Mouse (Mus musculus) lung, adult 18-20 months (tissue): ENCODE results near the gene Galnt16.

Source experiments
- DNase-seq, 2 experiments: peaks; one replicate each; pipeline ENCODE4 v3.0.0; 2022; ENCODE audit warnings: mixed read lengths in 2 of 2

Galnt16 gene

DNA sequence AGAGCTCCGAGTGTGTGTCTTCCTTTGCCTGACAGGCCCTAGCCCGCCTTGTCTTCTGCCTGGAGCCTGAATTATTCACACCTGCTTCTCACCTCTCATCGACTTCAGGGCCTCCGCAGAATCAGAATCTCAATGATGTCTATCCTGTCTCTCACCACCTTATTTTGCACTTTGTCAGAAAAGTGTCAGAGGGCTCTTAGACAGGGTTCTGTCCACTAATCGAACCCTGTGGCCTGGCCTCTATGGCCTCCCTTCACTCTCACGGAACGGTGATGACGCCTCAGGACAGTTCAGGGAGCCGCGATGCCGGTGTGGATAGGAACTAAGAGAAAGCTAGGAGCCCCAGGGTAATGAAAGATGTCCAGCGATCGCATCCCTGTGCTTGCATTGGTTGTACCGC, at the start of gene Galnt16:
Galnt16 (plus strand) TSS at position 301 of the 400 bp plus-strand sequence.
- DNase-seq: no peak

DNA sequence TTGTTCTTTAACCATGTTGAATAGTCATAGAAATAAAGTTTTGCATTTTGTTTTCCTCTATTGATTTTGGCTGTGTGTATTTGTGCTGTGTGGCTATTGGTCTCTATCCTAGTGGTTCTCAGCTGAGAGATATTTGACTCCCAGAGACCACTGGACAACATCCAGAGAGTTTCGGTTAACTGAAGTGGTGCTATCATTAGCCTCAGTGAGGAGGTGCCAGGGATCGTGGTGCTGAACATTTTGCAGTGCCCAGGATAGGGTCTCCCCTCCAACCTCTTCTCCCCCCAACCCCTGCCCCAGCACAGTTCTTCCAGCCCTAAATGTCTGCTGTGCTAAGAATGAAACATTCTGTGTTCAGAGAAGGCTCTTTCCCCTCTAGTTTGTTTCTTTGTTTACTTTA, 47.9 kb upstream of the Galnt16 start:
- DNase-seq: no peak

DNA sequence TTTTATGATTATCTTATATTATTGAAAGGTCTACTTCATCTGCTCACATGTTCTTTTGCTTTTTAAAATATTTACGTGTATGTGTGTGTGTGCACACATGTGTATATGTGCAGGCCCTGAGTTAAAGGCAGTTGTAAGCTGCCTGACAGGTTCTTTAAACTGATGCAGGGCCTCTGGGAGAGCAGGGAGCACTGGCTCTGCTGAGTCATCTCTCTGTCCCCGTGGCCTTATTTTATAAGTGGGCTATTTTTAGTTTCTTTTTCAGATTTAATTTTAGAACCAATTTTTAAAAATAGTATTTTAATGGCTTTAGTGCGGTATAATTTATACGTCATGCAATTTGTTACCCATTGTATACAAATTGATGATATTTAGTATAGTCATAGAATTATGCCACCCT, 46.2 kb upstream of the Galnt16 start:
- DNase-seq: no peak

DNA sequence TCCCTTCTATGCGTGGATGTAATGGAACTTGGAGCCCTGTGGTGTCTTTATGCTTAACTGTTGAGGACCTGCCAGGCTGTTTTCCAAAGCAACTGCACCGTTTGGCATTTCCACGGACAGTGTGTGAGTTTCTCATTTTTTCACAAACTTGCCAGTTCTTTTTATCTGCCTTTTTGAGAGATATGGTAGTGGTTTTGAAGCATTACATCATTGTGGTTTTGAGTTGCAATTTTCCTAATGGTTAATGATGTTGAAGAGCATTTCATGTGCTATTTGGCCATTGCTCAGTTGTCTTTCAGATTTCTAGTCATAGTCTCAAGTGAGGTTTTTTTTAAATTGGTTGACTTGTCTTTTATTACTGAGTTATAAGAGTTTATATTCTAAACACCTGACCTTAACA, 44.3 kb upstream of the Galnt16 start:
- no peak for DNase-seq

DNA sequence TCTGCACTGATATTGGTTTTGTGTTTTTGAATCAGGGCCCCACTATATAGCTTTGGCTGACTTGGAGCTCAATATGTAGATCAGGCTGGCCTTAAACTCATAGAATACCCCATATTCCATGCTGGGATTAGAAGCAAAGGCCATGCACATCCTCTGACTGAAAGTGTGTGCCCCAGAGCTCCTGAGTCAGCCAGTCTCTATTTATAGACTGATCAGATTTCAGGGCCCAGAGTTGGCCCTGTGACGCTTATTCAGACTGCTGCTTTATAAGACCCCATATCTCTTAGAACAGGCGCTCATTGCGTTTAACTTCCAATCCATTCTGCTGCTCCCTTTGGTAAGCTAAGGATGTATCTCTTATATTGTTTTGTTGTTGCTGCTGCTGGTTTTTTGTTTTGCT, 38.1 kb upstream of the Galnt16 start:
- DNase-seq: no peak

DNA sequence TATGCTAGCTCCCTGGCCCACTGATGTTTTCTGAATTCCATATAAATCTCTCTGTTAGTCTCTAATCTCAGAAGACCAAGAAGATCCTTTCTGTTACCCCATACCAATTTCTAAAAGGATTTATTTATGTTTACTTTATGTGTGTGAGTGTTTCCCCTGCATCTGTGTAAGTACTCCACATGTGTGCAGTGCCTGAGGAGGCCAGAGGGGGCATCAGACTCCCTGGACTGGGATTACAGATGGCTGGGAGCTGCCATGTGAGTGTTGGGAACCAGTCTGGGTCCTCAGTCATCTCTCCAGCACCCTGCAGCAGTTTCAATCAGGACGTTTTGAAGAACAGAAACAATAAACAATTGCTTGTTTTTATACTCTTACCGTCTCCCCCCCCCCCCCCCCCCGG, 34.7 kb upstream of the Galnt16 start:
- DNase-seq: no peak

DNA sequence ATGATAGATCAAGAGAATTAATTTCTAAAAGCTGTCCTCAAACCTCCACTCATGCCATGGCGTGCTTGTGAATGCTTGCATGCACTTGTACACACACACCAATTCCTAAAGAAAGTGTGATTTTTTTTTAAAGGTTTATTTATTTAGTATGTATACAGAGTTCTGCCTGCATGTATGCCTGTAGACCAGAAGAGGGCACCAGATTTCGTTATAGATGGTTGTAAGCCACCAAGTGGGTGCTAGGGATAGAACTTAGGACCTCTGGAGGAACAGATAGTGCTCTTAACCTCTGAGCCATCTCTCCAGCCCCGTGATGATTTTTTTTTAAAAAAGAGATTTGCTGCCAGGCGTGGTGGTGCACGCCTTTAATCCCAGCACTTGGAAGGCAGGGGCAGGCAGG, 24.8 kb upstream of the Galnt16 start:
- no peak for DNase-seq

DNA sequence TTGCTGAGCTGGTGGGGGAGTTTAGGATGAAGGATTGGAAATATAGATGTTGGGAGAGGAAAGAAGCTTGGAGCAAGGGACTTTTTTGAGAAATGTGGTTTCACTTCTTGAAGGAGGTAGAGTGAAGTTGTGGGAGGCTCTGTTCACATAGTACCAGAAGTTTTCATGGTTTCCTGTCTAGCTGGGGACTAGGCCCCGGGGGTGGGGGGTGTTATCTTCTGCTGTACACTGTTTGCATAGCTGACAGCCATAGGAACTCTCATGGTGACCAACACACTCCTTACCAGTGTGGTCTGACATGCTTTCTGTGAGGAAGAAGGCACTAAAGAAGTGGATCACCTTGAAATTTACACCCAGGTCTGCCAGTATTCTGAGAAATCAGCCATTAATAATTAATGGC, 22.4 kb upstream of the Galnt16 start:
- DNase-seq: no peak

DNA sequence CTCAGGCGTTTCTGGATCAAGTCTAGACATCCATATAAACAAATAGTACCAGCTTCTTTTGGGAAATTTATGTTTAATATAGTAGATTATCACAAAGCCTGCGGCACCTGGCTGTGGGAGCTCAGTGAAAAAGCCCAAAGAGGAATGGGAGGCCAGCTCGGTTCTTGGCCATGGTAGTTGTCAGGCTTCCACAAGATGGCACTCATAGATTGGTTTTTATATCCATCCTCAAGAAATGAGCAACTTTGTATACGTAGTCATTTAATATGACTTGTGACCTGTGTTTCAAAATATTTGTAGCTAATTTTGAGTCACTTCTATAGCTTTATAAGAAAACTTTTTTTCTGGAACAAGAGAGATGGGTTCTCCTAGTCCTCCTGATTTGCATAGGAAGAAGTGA, 19.7 kb upstream of the Galnt16 start:
- no peak for DNase-seq

DNA sequence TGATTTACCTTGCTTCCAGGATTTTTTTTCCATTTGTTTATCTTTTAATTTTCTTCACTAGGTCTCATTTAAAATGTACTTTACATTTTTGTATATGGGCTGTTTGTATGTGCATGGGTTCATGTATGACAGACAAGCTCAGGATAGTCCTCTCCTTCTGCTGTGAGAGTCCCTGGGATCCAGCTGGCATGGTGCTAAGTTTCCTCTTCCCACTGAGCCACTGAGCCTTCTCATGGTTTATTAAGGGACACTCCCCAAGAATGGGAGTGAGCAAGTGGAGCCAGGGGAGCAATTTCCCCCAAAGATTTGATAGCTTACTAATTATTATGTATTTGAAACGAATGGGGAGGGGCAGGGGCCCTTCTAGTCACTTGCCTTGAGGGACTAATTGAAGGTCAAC, 17.6 kb upstream of the Galnt16 start:
- no peak for DNase-seq

DNA sequence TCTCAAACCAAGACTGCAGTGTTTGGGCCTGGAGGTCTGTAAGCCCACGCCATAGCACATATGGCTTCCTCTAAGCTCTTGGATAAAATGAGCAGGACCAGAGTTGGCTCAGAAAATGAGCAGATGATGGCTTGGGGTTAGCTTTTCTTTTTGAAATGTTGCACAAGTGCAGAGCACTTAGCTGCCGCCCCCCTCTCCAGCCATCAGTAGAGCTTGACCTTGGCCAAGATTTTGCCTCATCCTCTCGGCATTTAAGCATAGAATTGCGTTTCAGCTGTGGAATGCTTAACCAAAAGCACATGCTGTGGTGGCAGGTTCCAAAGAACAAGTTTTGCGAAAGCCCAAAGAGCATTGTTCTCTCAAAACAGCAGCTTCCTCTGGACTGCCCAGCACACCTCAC, 13.4 kb upstream of the Galnt16 start:
- peak; percentile 15 to 33 for DNase-seq

DNA sequence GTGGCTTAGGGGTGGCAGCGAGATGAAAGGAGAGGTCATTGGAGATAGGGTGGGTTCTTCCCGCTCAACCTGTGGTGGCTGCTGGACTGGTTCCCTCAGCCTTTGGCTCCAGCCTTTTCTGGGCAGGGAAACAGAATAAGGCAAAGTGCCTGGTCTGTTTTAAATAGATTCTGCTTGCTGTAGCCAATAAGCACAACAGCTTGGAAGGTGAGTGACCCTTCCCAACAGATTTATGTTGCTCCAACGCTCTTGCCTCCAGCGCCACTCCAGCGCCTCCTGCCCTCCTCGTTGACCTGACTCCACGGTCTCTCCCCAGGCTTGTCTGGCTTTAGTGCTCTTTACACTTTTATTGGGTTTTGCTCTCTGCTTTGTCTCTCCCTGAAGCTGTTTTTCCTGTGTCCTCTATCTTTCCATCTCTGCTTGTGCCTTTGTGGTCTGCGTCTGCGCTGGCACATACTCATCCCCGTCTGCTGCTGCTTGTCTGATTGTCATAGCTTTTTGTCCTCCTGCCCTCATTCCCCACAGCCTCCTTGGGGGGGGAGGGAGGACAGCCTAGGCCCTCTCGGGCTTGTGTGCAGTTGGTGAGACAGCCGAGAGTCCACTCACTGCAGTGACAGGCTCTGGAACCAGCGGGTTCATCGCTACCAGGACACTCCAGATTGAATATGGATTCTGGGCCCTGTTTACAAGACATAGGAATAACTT, 10.9 kb upstream of the Galnt16 start:
- DNase-seq: peak in 1 of 2 experiments; percentile 22

DNA sequence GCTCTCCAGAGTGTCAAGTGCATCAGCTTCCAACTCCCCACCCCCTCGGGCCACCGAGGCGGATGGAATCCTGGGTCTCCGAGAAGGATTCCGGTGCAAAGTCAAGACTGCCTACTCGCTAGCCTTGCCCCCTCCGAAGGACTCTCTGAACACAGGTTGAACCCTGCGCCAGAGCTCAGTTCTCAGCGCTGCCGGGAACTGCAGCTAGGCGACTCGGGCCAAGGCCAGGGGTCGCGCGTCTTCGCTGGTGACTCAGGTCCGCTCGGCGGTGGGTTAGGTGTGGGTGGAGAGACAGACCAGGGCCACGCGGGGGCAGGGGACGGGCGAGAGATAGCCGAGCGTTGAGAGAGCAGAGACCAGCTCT, 298 bp downstream of the Galnt16 start:
- DNase-seq: no peak

DNA sequence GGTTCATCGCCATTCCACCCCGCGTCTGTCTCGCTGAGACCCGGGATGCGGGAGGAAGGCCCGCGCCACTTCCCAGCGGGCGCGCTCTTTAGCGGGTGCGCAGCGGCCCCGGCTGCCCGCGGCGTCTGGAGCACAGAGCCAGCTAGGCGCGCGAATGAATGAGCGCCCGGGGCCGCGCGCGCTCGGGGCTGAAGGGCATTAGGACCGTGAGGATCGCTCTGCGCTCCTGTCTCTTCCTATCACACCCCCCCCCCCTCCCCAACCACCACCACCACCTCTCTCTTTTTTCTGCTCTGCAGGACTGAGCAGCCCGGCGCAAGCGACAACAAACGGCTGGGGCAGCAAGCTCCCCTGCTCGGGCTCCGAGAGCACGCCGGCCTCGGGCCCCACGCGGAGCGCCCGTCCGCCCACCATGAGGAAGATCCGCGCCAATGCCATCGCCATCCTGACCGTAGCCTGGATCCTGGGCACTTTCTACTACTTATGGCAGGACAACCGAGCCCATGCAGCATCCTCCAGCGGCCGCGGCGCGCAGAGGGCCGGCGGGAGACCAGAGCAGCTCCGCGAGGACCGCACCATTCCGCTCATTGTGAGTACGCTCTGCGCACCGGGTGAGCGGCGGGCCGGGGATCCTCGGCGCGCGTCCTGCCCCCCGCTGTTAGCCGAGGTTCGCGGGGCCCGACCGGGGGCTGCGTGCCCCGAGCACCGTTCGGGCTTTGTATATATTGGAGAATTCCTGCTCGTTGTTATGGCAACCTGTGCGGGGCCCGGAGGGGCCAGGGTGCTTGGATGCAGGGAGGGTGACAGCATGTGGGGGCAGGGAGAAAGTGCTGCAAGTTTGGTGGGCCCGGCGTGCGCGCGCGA, 912 bp downstream of the Galnt16 start:
- DNase-seq: no peak

DNA sequence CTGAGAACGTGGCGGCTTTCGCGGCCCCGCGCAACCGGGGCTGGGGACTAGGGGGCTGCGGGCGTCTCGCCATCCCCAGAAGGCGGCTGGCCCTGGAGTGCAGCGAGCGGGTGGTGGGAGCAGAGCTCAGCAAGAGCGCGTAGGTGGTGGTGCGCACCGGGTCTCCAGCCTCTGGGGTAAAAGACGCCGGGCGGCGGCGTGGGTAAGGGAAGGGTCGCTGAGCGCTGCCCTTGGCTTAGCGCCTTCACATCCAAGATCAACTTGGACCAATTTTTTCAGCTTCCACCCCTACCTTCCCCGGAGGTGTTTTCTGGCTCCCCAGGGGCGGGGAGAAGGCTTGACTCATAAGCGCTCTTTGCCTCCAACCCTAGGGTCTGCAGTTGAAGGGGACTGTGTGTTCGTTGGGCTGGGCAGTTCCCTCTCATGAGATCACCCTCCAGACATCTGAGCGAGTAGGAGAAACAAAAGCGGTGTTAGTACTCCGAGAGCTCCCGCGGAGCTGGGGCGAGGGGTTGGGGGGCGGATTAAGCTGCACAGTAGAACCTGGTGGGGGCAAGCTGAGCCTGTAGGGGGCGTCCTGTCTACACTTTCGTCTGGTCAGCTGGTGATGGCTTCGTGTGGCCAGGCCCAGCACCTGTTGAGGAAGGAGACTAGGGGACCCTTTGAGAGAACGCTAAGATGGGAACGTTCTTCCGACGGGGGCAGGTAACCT, 1.7 kb downstream of the Galnt16 start:
- DNase-seq: no peak

DNA sequence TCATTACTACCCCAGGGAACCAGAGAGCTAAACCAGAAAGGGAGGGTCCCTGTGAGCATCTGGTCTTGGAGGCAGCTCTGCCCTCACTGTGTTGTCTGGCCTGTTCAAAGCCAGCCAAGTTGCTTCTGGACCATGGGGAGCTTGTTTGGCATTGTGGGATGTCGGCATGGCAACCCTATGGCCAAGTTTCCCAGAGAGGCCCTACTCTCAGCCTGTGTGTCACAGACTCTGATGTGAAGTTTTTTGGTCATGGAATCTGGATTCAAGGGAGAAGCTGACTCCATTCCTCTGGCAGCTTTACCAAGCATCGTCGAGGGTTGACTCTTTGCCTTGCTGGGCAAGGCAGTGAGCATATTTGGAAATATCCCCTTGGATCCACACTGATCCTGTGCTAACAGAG, 3.9 kb downstream of the Galnt16 start:
- no peak for DNase-seq

DNA sequence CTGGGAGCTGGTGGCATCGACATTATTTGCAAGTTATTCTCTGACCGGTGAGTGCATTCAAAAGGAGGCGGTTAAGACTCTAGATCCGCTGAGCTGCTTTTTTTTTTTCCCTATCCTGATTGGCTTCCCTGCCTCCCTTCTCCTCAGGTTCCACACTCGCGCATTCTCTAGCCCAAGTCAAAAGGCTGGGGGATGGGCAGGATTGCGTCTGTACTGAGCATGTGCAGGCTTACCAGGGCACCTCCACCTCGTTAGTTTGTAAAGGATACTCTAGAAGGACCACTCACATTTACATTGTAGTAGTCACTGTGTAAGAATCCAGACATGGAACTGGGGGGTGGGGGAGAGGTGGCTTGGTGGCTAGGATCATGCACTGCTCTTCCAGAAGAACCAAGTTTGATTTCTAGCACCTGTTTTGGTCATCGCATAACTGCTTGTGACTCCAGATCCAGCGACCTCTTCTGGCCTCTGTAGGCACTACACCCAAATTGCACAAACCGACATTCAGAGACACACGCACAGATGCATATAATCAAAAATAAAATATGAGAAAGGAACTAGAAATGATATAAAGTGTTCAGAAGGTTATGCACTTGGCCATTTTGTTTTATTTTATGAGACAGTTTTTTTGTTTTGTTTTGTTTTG, 6.3 kb downstream of the Galnt16 start:
- no peak for DNase-seq

DNA sequence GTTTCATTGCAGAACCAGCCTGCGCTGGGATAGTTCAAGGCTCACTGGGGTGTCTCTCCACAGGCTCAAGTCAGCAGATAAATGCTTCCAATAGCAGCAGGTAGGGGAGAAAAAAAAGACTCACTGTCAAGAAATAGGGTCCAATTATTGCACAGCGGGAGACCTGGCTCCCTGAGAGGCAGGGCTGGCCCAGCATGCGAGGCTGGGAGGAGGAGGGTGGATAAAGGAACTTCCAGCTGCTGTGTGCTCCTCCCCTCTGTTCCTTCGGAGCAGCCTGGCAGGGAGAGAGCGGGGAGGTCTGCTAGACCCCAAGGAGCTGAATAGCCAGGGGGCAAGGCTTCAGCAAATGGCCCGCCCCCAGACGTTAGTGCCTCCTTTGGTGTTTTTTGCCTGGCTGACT, 7.4 kb downstream of the Galnt16 start:
- DNase-seq: no peak

DNA sequence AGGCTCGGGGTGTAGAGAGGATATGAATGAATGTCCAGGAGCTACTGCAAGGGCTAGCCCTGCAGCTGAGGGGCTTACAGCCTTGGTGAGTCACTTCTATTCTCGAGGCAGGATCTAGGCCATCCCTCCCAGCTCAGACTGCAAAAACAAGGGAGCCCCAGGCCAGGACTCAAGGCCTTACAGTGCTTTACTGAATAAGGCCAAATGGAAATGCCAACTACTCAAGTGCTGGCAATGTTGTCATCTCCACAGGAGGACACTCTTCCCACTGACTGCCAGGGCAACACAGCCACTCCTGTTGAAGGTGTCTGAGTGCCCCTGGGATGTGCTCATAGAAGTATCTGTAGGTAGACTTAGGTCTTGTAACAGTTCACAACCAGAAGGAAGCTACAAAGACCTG, 8.4 kb downstream of the Galnt16 start:
- no peak for DNase-seq

DNA sequence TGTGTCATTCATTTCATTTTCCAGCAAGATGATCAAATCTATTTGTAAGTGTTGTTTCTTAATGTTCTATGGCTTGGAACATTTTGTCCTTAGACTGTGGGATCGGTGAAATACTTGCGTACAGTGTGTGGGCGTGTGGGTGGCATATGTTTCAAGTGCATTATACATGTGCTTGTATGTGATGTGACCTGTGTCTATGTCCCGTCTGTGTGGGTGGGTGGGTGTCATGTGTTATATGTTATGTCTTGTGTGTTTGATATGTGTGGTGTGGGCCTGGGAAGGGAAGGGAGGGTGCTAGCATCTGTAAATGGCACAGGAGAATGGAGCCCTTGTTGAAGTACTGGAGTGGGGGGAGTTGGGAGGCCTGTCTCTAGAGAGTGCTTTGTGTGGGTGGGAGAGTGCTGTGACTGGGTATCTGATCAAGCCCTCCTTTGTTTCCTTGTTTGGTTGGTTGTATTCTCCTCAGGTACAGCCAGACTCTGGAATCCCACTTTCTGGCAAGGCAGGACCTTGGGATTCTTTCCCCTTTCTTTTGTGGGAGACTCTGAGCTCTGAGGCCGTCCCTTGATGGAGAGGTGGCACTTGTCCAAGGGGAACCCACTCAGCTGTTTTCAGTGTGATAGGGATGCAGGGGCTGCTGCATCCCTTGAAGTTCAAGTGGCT, 9.8 kb downstream of the Galnt16 start:
- DNase-seq: no peak

DNA sequence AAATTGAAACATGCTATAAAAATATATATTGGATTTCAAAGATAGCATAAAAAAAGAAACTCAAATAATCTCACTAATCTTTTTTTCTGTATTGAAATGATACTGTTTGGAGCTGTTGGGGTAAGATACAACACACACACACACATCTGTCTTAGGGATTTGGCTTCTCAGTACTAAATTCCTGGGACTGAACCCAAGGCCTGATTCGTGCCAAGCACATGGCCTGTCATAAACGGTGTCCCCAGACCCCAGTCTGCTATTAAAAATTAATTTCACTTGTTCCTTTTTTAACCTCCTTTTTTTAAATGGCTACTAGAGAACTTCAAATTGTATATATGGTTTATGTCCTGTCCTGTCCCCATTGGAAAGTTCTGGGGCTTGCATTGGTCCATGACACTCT, 12.0 kb downstream of the Galnt16 start:
- DNase-seq: no peak

DNA sequence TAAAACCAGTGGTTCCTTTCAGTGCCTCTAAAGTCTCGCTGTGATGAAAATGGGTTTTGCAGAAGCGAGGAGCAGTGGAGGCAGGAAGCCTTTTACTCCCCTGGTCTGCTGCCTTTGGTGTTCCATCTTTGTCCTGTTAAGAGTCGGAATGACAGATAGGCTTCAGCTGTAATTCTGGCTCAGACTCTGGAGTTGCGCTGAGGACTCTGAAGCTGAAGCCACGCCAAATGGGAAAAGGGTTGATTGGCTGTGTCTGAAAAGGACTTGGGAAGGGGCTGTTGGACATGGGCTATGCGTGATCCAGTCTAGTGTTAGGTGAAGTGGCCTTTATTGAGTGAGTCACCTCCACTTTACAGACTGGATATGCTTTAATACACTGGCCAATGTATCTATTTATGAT, 12.6 kb downstream of the Galnt16 start:
- no peak for DNase-seq

DNA sequence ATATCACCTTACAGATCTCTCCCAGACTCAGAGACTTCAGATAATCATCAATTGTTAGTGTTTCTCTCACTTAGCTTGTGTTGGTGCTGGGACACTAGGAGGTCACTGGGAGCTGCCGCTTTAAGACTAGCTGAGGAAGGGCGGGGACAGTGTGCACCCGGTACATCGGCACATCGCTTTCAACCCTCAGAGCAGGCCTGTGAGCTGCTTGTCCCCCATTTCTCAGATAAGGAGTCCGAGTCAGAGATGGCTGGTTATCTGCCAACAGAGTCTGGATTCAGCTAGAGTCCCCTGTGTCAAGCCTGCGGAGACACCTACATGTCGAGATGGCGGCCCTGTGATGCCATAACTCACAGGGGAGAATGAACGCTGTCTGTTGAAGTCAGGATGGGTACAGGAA, 13.5 kb downstream of the Galnt16 start:
- DNase-seq: no peak
